Mouse (Mus musculus) layer of hippocampus, postnatal 10 days (tissue): ENCODE results near the gene 4930519P11Rik. TPM values are rescaled to one million over a fixed set of nuclear protein-coding genes. Genes with fewer than 3 reads are reported as not detected.

ENCODE experiments used
- DNase-seq, 2 experiments: peaks; one replicate each; pipeline ENCODE4 v3.0.0; 2021; ENCODE audit warnings: low spot score in 2 of 2
- total RNA-seq, 2 experiments: library from RNA; stranded (reverse); gene quantifications; 2 replicates each; pipeline ENCODE4 v1.2.3; 2021

The 4930519P11Rik gene
- total RNA-seq, 2 experiments from 2014 or later, result 0.76 TPM; not detected in 1

- no peak for DNase-seq
These were observed 20.0 kb upstream of the 4930519P11Rik start for GRCm38 (mm10) chr2:154633039-154633742.

GRCm38 (mm10) chr2:154632203-154632780 lies 19.1 kb upstream of the 4930519P11Rik start:
- DNase-seq, result no peak

GRCm38 (mm10) chr2:154630531-154630930 lies 17.3 kb upstream of the 4930519P11Rik start:
- no peak for DNase-seq

GRCm38 (mm10) chr2:154624137-154624536 lies 10.9 kb upstream of the 4930519P11Rik start:
- no peak for DNase-seq

- DNase-seq, result no peak
These were observed 8.4 kb upstream of the 4930519P11Rik start for GRCm38 (mm10) chr2:154621684-154622083.

- no peak for DNase-seq
These were observed 3.8 kb upstream of the 4930519P11Rik start for GRCm38 (mm10) chr2:154617061-154617460.

- no peak for DNase-seq
These were observed 2.4 kb upstream of the 4930519P11Rik start for GRCm38 (mm10) chr2:154615674-154616073.

GRCm38 (mm10) chr2:154614841-154615576 lies 1.8 kb upstream of the 4930519P11Rik start:
- no peak for DNase-seq

GRCm38 (mm10) chr2:154609050-154609767 lies 4.0 kb downstream of the 4930519P11Rik start:
- DNase-seq, result no peak

GRCm38 (mm10) chr2:154606965-154607364 lies 6.3 kb downstream of the 4930519P11Rik start:
- no peak for DNase-seq

- DNase-seq, result no peak
These were observed 9.1 kb downstream of the 4930519P11Rik start for GRCm38 (mm10) chr2:154604156-154604555.

- peak; percentile 99 to 100 for DNase-seq
These were observed 9.5 kb downstream of the 4930519P11Rik start, which contains the start of gene Pxmp4 for GRCm38 (mm10) chr2:154603638-154604153. Pxmp4 (minus strand) TSS chr2:154603708.

- DNase-seq, result no peak
These were observed 10.1 kb downstream of the 4930519P11Rik start for GRCm38 (mm10) chr2:154603007-154603637.

GRCm38 (mm10) chr2:154601324-154601723 lies 11.9 kb downstream of the 4930519P11Rik start:
- no peak for DNase-seq

- no peak for DNase-seq
These were observed 12.7 kb downstream of the 4930519P11Rik start for GRCm38 (mm10) chr2:154600586-154600985.

GRCm38 (mm10) chr2:154597399-154597798 lies 15.8 kb downstream of the 4930519P11Rik start:
- DNase-seq, result no peak

GRCm38 (mm10) chr2:154595775-154596174 lies 17.5 kb downstream of the 4930519P11Rik start:
- DNase-seq, result no peak

GRCm38 (mm10) chr2:154593025-154593424 lies 20.2 kb downstream of the 4930519P11Rik start:
- no peak for DNase-seq

- DNase-seq, result no peak
These were observed 22.0 kb downstream of the 4930519P11Rik start for GRCm38 (mm10) chr2:154591239-154591638.

GRCm38 (mm10) chr2:154589051-154589450 lies 24.2 kb downstream of the 4930519P11Rik start:
- no peak for DNase-seq

- peak; percentile 70 to 73 for DNase-seq
These were observed 26.8 kb downstream of the 4930519P11Rik start for GRCm38 (mm10) chr2:154586405-154586804.
